Mouse (Mus musculus): ENCODE data around the gene Foxred1. TPM values are rescaled to one million over a fixed set of nuclear protein-coding genes. Genes with fewer than 3 reads are reported as not detected.

Gene Foxred1
- polyA plus RNA-seq (2015; fragmentation: Nextera tagmentation; extraction: Ambion mirVana) = 49.8 and 51.2 TPM in 2 replicates

- 1% methylated on average over 59 of the region's 72 CpGs for WGBS
Measured at GRCm38 (mm10) chr9:35210542-35211474, at the start of gene Foxred1. Gene Foxred1, minus strand, starts transcription at chr9:35211055.

GRCm38 (mm10) chr9:35257365-35257764, 46.5 kb upstream of the Foxred1 start:
- no peak overlapping the region for H3K9ac ChIP-seq (ENCODE audit: low read depth, low read length)
- H3K4me1 ChIP-seq (ENCODE audit: control insufficient read depth, insufficient read depth, low read length) = no peaks in the 10 kb centered on the region
- H3K4me2 ChIP-seq (ENCODE audit: low read length) = no peak overlapping the region
- no peaks in the 10 kb centered on the region for H3K9me3 ChIP-seq (replicated peaks; ENCODE audit: control insufficient read depth, low read length, poor library complexity, severe bottlenecking)
- H3K27me3 ChIP-seq (ENCODE audit: control insufficient read depth, insufficient read depth, low read depth, low read length) = no peaks in the 10 kb centered on the region
- no peaks in the 10 kb centered on the region; the same call in 1 of the 2 replicates for H3K36me3 ChIP-seq (ENCODE audit: control insufficient read depth, insufficient read depth, low read length)
- 97% methylated on average over 7 of the region's 7 CpGs for WGBS
- no peak overlapping the region for H3K4me3 ChIP-seq (ENCODE audit: low read depth, low read length)
- ATAC-seq = no peak
- no peak overlapping the region for H3K27ac ChIP-seq (ENCODE audit: low read length)

More at GRCm38 (mm10) chr9:35210542-35211474, at the start of gene Foxred1:
- Histone ChIP-seq H3K4me3 (ENCODE audit: low read depth, low read length) (peak within 1 kb of the TSS; percentile 60), H3K4me1 (ENCODE audit: control insufficient read depth, insufficient read depth, low read length) (peaks cover 17% of the 10 kb centered on the region), H3K9ac (ENCODE audit: low read depth, low read length) (peak within 1 kb of the TSS; percentile 93), H3K27ac (ENCODE audit: low read length) (peak within 1 kb of the TSS; percentile 95), H3K27me3 (ENCODE audit: control insufficient read depth, insufficient read depth, low read depth, low read length) (no peaks in the 10 kb centered on the region), H3K9me3 (replicated peaks; ENCODE audit: control insufficient read depth, low read length, poor library complexity, severe bottlenecking) (no peaks in the 10 kb centered on the region), H3K4me2 (ENCODE audit: low read length) (peak within 1 kb of the TSS; percentile 93), H3K36me3 (ENCODE audit: control insufficient read depth, insufficient read depth, low read length) (peaks cover 28% of the 10 kb centered on the region)
- peak; percentile 99 for ATAC-seq

- Histone ChIP-seq H3K36me3 (ENCODE audit: control insufficient read depth, insufficient read depth, low read length) (no peaks in the 10 kb centered on the region), H3K4me2 (ENCODE audit: low read length) (no peak overlapping the region)
- no peak for ATAC-seq
Measured at GRCm38 (mm10) chr9:35249476-35249875, 38.6 kb upstream of the Foxred1 start.

GRCm38 (mm10) chr9:35247405-35247804, 36.5 kb upstream of the Foxred1 start:
- no peaks in the 10 kb centered on the region; the same call in 1 of the 2 replicates for H3K36me3 ChIP-seq (ENCODE audit: control insufficient read depth, insufficient read depth, low read length)
- H3K9ac ChIP-seq (ENCODE audit: low read depth, low read length) = no peak overlapping the region
- no peak overlapping the region for H3K27ac ChIP-seq (ENCODE audit: low read length)
- H3K9me3 ChIP-seq (replicated peaks; ENCODE audit: control insufficient read depth, low read length, poor library complexity, severe bottlenecking) = no peaks in the 10 kb centered on the region
- ATAC-seq = no peak
- no peak overlapping the region for H3K4me2 ChIP-seq (ENCODE audit: low read length)
- no peaks in the 10 kb centered on the region for H3K4me1 ChIP-seq (ENCODE audit: control insufficient read depth, insufficient read depth, low read length)
- no peaks in the 10 kb centered on the region for H3K27me3 ChIP-seq (ENCODE audit: control insufficient read depth, insufficient read depth, low read depth, low read length)
- no peak overlapping the region for H3K4me3 ChIP-seq (ENCODE audit: low read depth, low read length)
- 94% methylated on average over 2 of the region's 2 CpGs for WGBS

More at GRCm38 (mm10) chr9:35249476-35249875, 38.6 kb upstream of the Foxred1 start:
- H3K9ac ChIP-seq (ENCODE audit: low read depth, low read length) = no peak overlapping the region
- no peaks in the 10 kb centered on the region for H3K9me3 ChIP-seq (replicated peaks; ENCODE audit: control insufficient read depth, low read length, poor library complexity, severe bottlenecking)
- H3K4me1 ChIP-seq (ENCODE audit: control insufficient read depth, insufficient read depth, low read length) = no peaks in the 10 kb centered on the region
- no peak overlapping the region for H3K27ac ChIP-seq (ENCODE audit: low read length)
- no peak overlapping the region for H3K4me3 ChIP-seq (ENCODE audit: low read depth, low read length)
- H3K27me3 ChIP-seq (ENCODE audit: control insufficient read depth, insufficient read depth, low read depth, low read length) = no peaks in the 10 kb centered on the region

- no peaks in the 10 kb centered on the region for H3K4me1 ChIP-seq (ENCODE audit: control insufficient read depth, insufficient read depth, low read length)
- no peak overlapping the region for H3K4me2 ChIP-seq (ENCODE audit: low read length)
- no peak overlapping the region for H3K27ac ChIP-seq (ENCODE audit: low read length)
- ATAC-seq = no peak
- 83% methylated on average over 1 of the region's 1 CpGs for WGBS
- no peaks in the 10 kb centered on the region for H3K27me3 ChIP-seq (ENCODE audit: control insufficient read depth, insufficient read depth, low read depth, low read length)
- no peaks in the 10 kb centered on the region for H3K9me3 ChIP-seq (replicated peaks; ENCODE audit: control insufficient read depth, low read length, poor library complexity, severe bottlenecking)
- no peaks in the 10 kb centered on the region; the same call in 1 of the 2 replicates for H3K36me3 ChIP-seq (ENCODE audit: control insufficient read depth, insufficient read depth, low read length)
- no peak overlapping the region for H3K9ac ChIP-seq (ENCODE audit: low read depth, low read length)
- H3K4me3 ChIP-seq (ENCODE audit: low read depth, low read length) = no peak overlapping the region
Measured at GRCm38 (mm10) chr9:35239734-35240133, 28.9 kb upstream of the Foxred1 start.

- ATAC-seq = no peak
- 86% methylated on average over 6 of the region's 6 CpGs for WGBS
- no peak overlapping the region for H3K4me3 ChIP-seq (ENCODE audit: low read depth, low read length)
- no peak overlapping the region for H3K9ac ChIP-seq (ENCODE audit: low read depth, low read length)
- H3K27ac ChIP-seq (ENCODE audit: low read length) = no peak overlapping the region
- no peaks in the 10 kb centered on the region for H3K9me3 ChIP-seq (replicated peaks; ENCODE audit: control insufficient read depth, low read length, poor library complexity, severe bottlenecking)
- no peaks in the 10 kb centered on the region for H3K27me3 ChIP-seq (ENCODE audit: control insufficient read depth, insufficient read depth, low read depth, low read length)
- no peak overlapping the region for H3K4me2 ChIP-seq (ENCODE audit: low read length)
- no peaks in the 10 kb centered on the region for H3K4me1 ChIP-seq (ENCODE audit: control insufficient read depth, insufficient read depth, low read length)
- H3K36me3 ChIP-seq (ENCODE audit: control insufficient read depth, insufficient read depth, low read length) = peaks cover under 1% of the 10 kb centered on the region; the same call in 1 of the 2 replicates
Measured at GRCm38 (mm10) chr9:35238915-35239571, 28.2 kb upstream of the Foxred1 start.

- Histone ChIP-seq H3K4me3 (ENCODE audit: low read depth, low read length) (no peak overlapping the region), H3K27ac (ENCODE audit: low read length) (no peak overlapping the region), H3K36me3 (ENCODE audit: control insufficient read depth, insufficient read depth, low read length) (peaks cover 4% of the 10 kb centered on the region; the same call in 1 of the 2 replicates), H3K9ac (ENCODE audit: low read depth, low read length) (no peak overlapping the region), H3K4me2 (ENCODE audit: low read length) (no peak overlapping the region), H3K27me3 (ENCODE audit: control insufficient read depth, insufficient read depth, low read depth, low read length) (no peaks in the 10 kb centered on the region), H3K9me3 (replicated peaks; ENCODE audit: control insufficient read depth, low read length, poor library complexity, severe bottlenecking) (no peaks in the 10 kb centered on the region), H3K4me1 (ENCODE audit: control insufficient read depth, insufficient read depth, low read length) (no peaks in the 10 kb centered on the region)
- no peak for ATAC-seq
- WGBS = 95% methylated on average over 1 of the region's 1 CpGs
Measured at GRCm38 (mm10) chr9:35238371-35238770, 27.5 kb upstream of the Foxred1 start.

GRCm38 (mm10) chr9:35235996-35236395, 25.1 kb upstream of the Foxred1 start:
- Histone ChIP-seq H3K27ac (ENCODE audit: low read length) (no peak overlapping the region), H3K27me3 (ENCODE audit: control insufficient read depth, insufficient read depth, low read depth, low read length) (no peaks in the 10 kb centered on the region), H3K9me3 (replicated peaks; ENCODE audit: control insufficient read depth, low read length, poor library complexity, severe bottlenecking) (no peaks in the 10 kb centered on the region), H3K4me1 (ENCODE audit: control insufficient read depth, insufficient read depth, low read length) (no peaks in the 10 kb centered on the region), H3K4me3 (ENCODE audit: low read depth, low read length) (no peak overlapping the region), H3K36me3 (ENCODE audit: control insufficient read depth, insufficient read depth, low read length) (peaks cover 13% of the 10 kb centered on the region), H3K9ac (ENCODE audit: low read depth, low read length) (no peak overlapping the region), H3K4me2 (ENCODE audit: low read length) (no peak overlapping the region)
- ATAC-seq = no peak
- WGBS = 49% methylated on average over 3 of the region's 3 CpGs

GRCm38 (mm10) chr9:35228671-35229070, 17.8 kb upstream of the Foxred1 start:
- WGBS = 94% methylated on average over 3 of the region's 3 CpGs
- Histone ChIP-seq H3K27ac (ENCODE audit: low read length) (no peak overlapping the region), H3K9me3 (replicated peaks; ENCODE audit: control insufficient read depth, low read length, poor library complexity, severe bottlenecking) (no peaks in the 10 kb centered on the region), H3K27me3 (ENCODE audit: control insufficient read depth, insufficient read depth, low read depth, low read length) (no peaks in the 10 kb centered on the region), H3K4me3 (ENCODE audit: low read depth, low read length) (no peak overlapping the region), H3K4me2 (ENCODE audit: low read length) (no peak overlapping the region), H3K36me3 (ENCODE audit: control insufficient read depth, insufficient read depth, low read length) (peaks cover 16% of the 10 kb centered on the region), H3K4me1 (ENCODE audit: control insufficient read depth, insufficient read depth, low read length) (no peaks in the 10 kb centered on the region), H3K9ac (ENCODE audit: low read depth, low read length) (no peak overlapping the region)
- ATAC-seq = no peak
